Mouse (Mus musculus) cerebellum, adult 11-12 months (tissue): ENCODE measurements around the gene Aim2.
"Not testable (repeated sequence)": the region's sequence is repeated elsewhere in the genome, so short reads cannot be mapped to it uniquely, and the experiment has no call there.

Experiments
- DNase-seq: peaks from one replicate; pipeline ENCODE4 v3.0.0; 2022

The Aim2 gene

DNA sequence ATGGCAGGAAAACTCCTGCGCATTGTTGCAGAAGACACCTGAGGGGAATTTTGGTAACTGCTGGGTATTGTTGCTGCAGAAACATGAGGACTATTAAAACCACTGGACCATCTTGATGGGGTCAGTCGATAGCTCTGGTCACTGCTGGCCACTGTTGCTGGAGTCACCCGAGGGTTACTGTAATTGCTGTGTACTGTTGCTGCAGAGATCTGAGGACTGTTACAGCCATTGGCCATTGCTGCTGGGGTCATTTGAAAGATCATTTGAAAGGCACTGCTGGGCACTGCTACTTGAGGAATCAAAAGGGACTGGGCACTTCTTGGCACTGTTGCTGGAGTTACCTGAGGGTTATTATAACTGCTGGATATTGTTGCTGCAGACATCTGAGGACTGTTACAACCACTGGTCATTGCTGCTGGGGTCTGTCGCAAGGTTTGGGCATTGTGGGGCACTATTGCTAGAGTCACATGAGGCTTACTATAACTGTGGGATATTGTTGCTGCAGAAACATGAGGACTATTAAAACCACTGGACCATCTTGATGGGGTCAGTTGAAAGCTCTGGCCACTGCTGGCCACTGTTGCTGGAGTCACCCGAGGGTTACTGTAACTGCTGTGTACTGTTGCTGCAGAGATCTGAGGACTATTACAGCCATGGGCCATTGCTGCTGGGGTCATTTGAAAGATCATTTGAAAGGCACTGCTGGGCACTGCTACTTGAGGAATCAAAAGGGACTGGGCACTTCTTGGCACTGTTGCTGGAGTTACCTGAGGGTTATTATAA is 129.9 kb downstream of the Aim2 start:
- not testable (repeated sequence) for DNase-seq

GRCm38 (mm10) chr1:173481182-173481574 is 130.5 kb downstream of the Aim2 start:
- not testable (repeated sequence) for DNase-seq

GRCm38 (mm10) chr1:173490812-173491480 is 140.3 kb downstream of the Aim2 start, which contains the start of gene Ifi206:
Ifi206 (minus strand) TSS chr1:173491041.
- DNase-seq, result not testable (repeated sequence)

- not testable (repeated sequence) for DNase-seq
Observed at GRCm38 (mm10) chr1:173491483-173491882, 140.8 kb downstream of the Aim2 start.

DNA sequence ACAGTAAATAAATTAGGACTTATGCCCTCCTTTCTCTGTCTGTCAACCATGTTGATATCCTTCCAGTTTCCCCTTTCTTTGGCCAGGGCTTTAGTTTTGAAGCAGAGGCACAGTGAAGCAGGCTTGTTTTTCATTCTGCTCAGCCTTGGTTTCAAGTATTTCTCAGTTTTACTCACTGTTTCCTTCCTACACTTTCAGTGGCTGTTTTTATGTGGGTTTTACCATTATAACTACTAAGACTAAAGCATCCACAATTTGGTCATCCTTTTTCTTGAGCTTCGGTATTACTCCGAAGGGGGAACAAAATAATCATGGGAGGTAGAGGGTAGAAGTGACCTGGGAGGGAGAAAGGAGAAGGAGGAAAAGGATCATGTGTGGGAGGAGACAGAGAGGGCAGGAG is 159.9 kb downstream of the Aim2 start:
- not testable (repeated sequence) for DNase-seq
